Mouse (Mus musculus) heart, embryonic 14.5 days (tissue): ENCODE data around the gene Tesk1. TPM values are rescaled to one million over a fixed set of nuclear protein-coding genes. Genes with fewer than 3 reads are reported as not detected.

Source experiments
- ATAC-seq: fragments of 200-750 bp; cut with Nextera tagmentation; 2 replicates; pipeline ENCODE4 v1.8.0; 2017; ENCODE audit warnings: low read depth, moderate TSS enrichment; ENCODE audit not compliant: insufficient number of reproducible peaks, insufficient read depth, low FRiP score
- H3K27ac ChIP-seq, 2 experiments: fragments of 200-500 bp in 1 of 2; fragments of 300-500 bp in 1 of 2; sonication (generic) in 1 of 2; replicated peaks in 1 of 2; 2 replicates each; pipeline ENCODE4 v1.5.1; 2012 to 2014; ENCODE audit warnings: low read depth in 2 of 2, low read length in 2 of 2, control low read depth in 1 of 2, mild to moderate bottlenecking in 1 of 2, mixed read lengths in 1 of 2; ENCODE audit not compliant: control insufficient read depth in 1 of 2, insufficient read depth in 1 of 2
- H3K27me3 ChIP-seq: fragments of 300-500 bp; sonication (generic); 2 replicates; pipeline ENCODE4 v1.6.1; 2014; ENCODE audit warnings: mild to moderate bottlenecking, low read length, control low read depth; ENCODE audit not compliant: control insufficient read depth, insufficient read depth
- H3K36me3 ChIP-seq: fragments of 300-500 bp; sonication (generic); 2 replicates; pipeline ENCODE4 v1.6.1; 2014; ENCODE audit warnings: mild to moderate bottlenecking, control low read depth, low read length, mixed read lengths; ENCODE audit not compliant: control insufficient read depth, insufficient read depth
- H3K4me1 ChIP-seq, 2 experiments: fragments of 200-500 bp in 1 of 2; fragments of 300-500 bp in 1 of 2; sonication (generic) in 1 of 2; 2 replicates each; pipeline ENCODE4 v1.6.1; 2012 to 2014; ENCODE audit warnings: low read length in 2 of 2, control low read depth in 1 of 2, mixed read lengths in 1 of 2; ENCODE audit not compliant: control insufficient read depth in 2 of 2, insufficient read depth in 2 of 2
- H3K4me2 ChIP-seq: fragments of 300-500 bp; sonication (generic); 2 replicates; pipeline ENCODE4 v1.6.1; 2014; ENCODE audit warnings: mild to moderate bottlenecking, low read length
- H3K4me3 ChIP-seq, 2 experiments: fragments of 200-500 bp in 1 of 2; fragments of 300-500 bp in 1 of 2; sonication (generic) in 1 of 2; 2 replicates each; pipeline ENCODE4 v1.5.1; 2012 to 2014; ENCODE audit warnings: low read length in 2 of 2, mild to moderate bottlenecking in 2 of 2, control low read depth in 1 of 2, low read depth in 1 of 2, moderate library complexity in 1 of 2; ENCODE audit not compliant: control insufficient read depth in 1 of 2, insufficient read depth in 1 of 2
- H3K9ac ChIP-seq: fragments of 300-500 bp; sonication (generic); 2 replicates; pipeline ENCODE4 v1.6.1; 2014; ENCODE audit warnings: mild to moderate bottlenecking, low read length
- H3K9me3 ChIP-seq: fragments of 300-500 bp; sonication (generic); 2 replicates; pipeline ENCODE4 v1.6.1; 2016; ENCODE audit warnings: low read length, control low read depth; ENCODE audit not compliant: control insufficient read depth
- WGBS: fragments of 180-500 bp; shearing (Covaris S2); extraction: QIAGEN DNeasy Blood & Tissue Kit; methylation state at CpG from one replicate; pipeline ENCODE4 v1.1.7; 2014; 5-methylcytosine and 5-hydroxymethylcytosine counted together
- polyA plus RNA-seq: library from polyadenylated mRNA; unstranded; fragments of >200 nt; fragmentation: Nextera tagmentation; extraction: Ambion mirVana; gene quantifications from 2 replicates; pipeline ENCODE4 v1.2.1, GENCODE M21; 2014

Tesk1 gene
- polyA plus RNA-seq, 1 experiment from 2014 or later = 9.4 TPM

- Histone ChIP-seq H3K27ac (no peak overlapping the region), H3K27me3 (peaks cover 9% of the 10 kb centered on the region), H3K9me3 (no peaks in the 10 kb centered on the region), H3K9ac (no peak overlapping the region), H3K4me2 (no peak overlapping the region), H3K36me3 (peaks cover 41% of the 10 kb centered on the region), H3K4me3 (no peak overlapping the region), H3K4me1 (peaks cover 2 to 8% of the 10 kb centered on the region in 2 experiments; a peak in 3 of 4 replicates)
- no peak for ATAC-seq
- 35% methylated on average over 23 of the region's 23 CpGs for WGBS
These were observed 14.1 kb upstream of the Tesk1 start for GRCm38 (mm10) chr4:43427501-43428179.

- Histone ChIP-seq H3K4me2 (peak overlapping the region; percentile 31), H3K4me1 (peaks cover 2 to 8% of the 10 kb centered on the region in 2 experiments; a peak in 3 of 4 replicates), H3K4me3 (no peak overlapping the region), H3K36me3 (peaks cover 34% of the 10 kb centered on the region), H3K27me3 (peaks cover 9% of the 10 kb centered on the region), H3K27ac (no peak overlapping the region), H3K9me3 (no peaks in the 10 kb centered on the region), H3K9ac (peak overlapping the region; percentile 47; the same call in 1 of the 2 replicates)
- WGBS = 37% methylated on average over 16 of the region's 16 CpGs
- no peak for ATAC-seq
These were observed 13.4 kb upstream of the Tesk1 start for GRCm38 (mm10) chr4:43428180-43428861.

GRCm38 (mm10) chr4:43428946-43429345 is 12.8 kb upstream of the Tesk1 start, which contains the start of gene Fam166b:
TSS of gene Fam166b (minus strand) at chr4:43429134.
- H3K4me3 ChIP-seq = no peak within 1 kb of the TSS
- H3K27ac ChIP-seq = no peak within 1 kb of the TSS
- H3K36me3 ChIP-seq = peaks cover 28% of the 10 kb centered on the region
- no peaks in the 10 kb centered on the region for H3K9me3 ChIP-seq
- H3K4me2 ChIP-seq = peak within 1 kb of the TSS; percentile 31
- WGBS = 9% methylated on average over 10 of the region's 10 CpGs
- peaks cover 9% of the 10 kb centered on the region for H3K27me3 ChIP-seq
- ATAC-seq = peak; percentile 57; the same call in 1 of the 2 replicates
- H3K4me1 ChIP-seq = peaks cover 2 to 8% of the 10 kb centered on the region in 2 experiments; a peak in 3 of 4 replicates
- H3K9ac ChIP-seq = peak within 1 kb of the TSS; percentile 47; the same call in 1 of the 2 replicates

GRCm38 (mm10) chr4:43431690-43432089 is 10.0 kb upstream of the Tesk1 start:
- Histone ChIP-seq H3K4me3 (no peak overlapping the region), H3K9me3 (no peaks in the 10 kb centered on the region), H3K27ac (peak overlapping the region; percentile 59 to 76; a peak in 3 of 4 replicates), H3K4me1 (peaks cover 2 to 8% of the 10 kb centered on the region in 2 experiments; a peak in 3 of 4 replicates), H3K36me3 (peaks cover 1% of the 10 kb centered on the region; the same call in 1 of the 2 replicates), H3K4me2 (no peak overlapping the region), H3K9ac (no peak overlapping the region), H3K27me3 (peaks cover 2% of the 10 kb centered on the region)
- no peak for ATAC-seq
- 5% methylated on average over 4 of the region's 4 CpGs for WGBS

GRCm38 (mm10) chr4:43432832-43433231 is 8.9 kb upstream of the Tesk1 start:
- Histone ChIP-seq H3K9me3 (no peaks in the 10 kb centered on the region), H3K36me3 (no peaks in the 10 kb centered on the region), H3K4me2 (no peak overlapping the region), H3K27ac (no peak overlapping the region), H3K4me3 (no peak overlapping the region), H3K9ac (no peak overlapping the region), H3K4me1 (peaks cover 2 to 8% of the 10 kb centered on the region in 2 experiments; a peak in 3 of 4 replicates), H3K27me3 (no peaks in the 10 kb centered on the region; the same call in 1 of the 2 replicates)
- no peak for ATAC-seq
- 76% methylated on average over 1 of the region's 1 CpGs for WGBS

GRCm38 (mm10) chr4:43442044-43442443 is 305 bp downstream of the Tesk1 start:
- Histone ChIP-seq H3K36me3 (peaks cover 24% of the 10 kb centered on the region), H3K4me1 (peaks cover 5 to 10% of the 10 kb centered on the region in 2 experiments; a peak in 3 of 4 replicates), H3K27ac (peak overlapping the region; percentile 95 to 97), H3K9me3 (no peaks in the 10 kb centered on the region), H3K4me2 (peak overlapping the region; percentile 87), H3K27me3 (no peaks in the 10 kb centered on the region), H3K4me3 (peak overlapping the region; percentile 91 to 94), H3K9ac (peak overlapping the region; percentile 95)
- WGBS = under 1% methylated on average over 33 of the region's 33 CpGs
- ATAC-seq = peak; percentile 94

- peak overlapping the region; percentile 87 for H3K4me2 ChIP-seq
- no peaks in the 10 kb centered on the region for H3K9me3 ChIP-seq
- peaks cover 31% of the 10 kb centered on the region for H3K36me3 ChIP-seq
- H3K9ac ChIP-seq = peak overlapping the region; percentile 95
- peak overlapping the region; percentile 91 to 94 for H3K4me3 ChIP-seq
- ATAC-seq = peak; percentile 67
- WGBS = under 1% methylated on average over 76 of the region's 88 CpGs
- H3K4me1 ChIP-seq = peaks cover 5 to 10% of the 10 kb centered on the region in 2 experiments; a peak in 3 of 4 replicates
- peak overlapping the region; percentile 95 to 97 for H3K27ac ChIP-seq
- no peaks in the 10 kb centered on the region for H3K27me3 ChIP-seq
These were observed 970 bp downstream of the Tesk1 start for GRCm38 (mm10) chr4:43442456-43443361.
